Mouse (Mus musculus): ENCODE data around the gene Grip1.

GRCm38 (mm10) chr10:119447392-119447914 lies 6.2 kb upstream of the Grip1 start:
- TF ChIP-seq CTCF (IDR thresholded peaks at IDR 0.05; ENCODE audit: low read depth) (no peak), EP300 (IDR thresholded peaks at IDR 0.05; ENCODE audit: low read depth) (no peak)

Measured in liver, postnatal 0 days (tissue).